Mouse (Mus musculus) spleen, adult 2 months (tissue): ENCODE results near the gene Atp6v0e.

Experiments used
- CTCF ChIP-seq: fragments of 200-500 bp; IDR thresholded peaks from 2 replicates; pipeline ENCODE4 v1.5.1; 2011; ENCODE audit warnings: mild to moderate bottlenecking, inconsistent platforms; ENCODE audit not compliant: insufficient read depth, insufficient read length, insufficient replicate concordance; ENCODE audit errors: extremely low read depth
- POLR2A ChIP-seq: fragments of 200-500 bp; IDR thresholded peaks from 2 replicates; pipeline ENCODE4 v1.6.1; 2011; ENCODE audit warnings: low read depth, low read length, inconsistent platforms

DNA sequence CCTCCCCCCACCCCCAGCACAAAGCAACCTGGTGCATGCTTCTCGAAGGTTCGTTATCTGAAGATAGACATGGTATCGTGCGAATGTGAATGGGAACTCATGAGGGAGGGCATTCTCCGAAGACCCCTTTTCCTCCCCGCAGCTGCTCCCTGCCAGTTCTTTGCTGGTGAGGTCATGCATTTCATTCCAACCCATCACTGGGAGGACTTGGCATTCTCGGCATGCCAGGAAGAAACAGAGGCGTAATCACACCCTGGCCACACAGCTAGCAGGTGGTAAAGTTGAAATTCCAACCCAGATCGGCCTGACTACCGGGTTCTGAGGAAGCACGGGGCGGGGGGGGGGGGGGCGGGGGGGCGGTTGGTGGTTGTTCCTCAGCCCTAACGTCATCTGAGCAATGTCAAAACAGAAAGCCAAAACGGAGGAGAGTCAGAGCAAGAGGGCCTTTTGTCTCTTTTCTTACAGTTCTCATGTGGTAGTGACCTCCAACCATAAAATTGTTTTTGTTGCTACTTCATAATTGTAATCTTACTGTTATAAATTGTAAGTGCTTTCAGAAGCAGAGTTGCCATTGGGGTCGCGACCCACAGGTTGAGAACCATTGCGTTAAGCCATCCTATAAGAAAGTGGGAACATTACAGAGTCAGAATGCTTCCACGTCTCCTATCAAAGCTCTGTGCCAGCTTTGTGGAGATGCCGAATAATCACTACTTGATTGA lies 4.0 kb upstream of the Atp6v0e start:
- TF ChIP-seq CTCF (no peak), POLR2A (no peak)
